Mouse (Mus musculus): ENCODE measurements around the gene Ms4a6b. TPM values are rescaled to one million over a fixed set of nuclear protein-coding genes. Genes with fewer than 3 reads are reported as not detected.
"Not testable (repeated sequence)": the region's sequence is repeated elsewhere in the genome, so short reads cannot be mapped to it uniquely, and the experiment has no call there.

Ms4a6b gene
- total RNA-seq, 2 experiments from 2014 or later = 1.2 to 1.4 TPM

- Histone ChIP-seq H3K4me3 (no peak overlapping the region), H3K27ac (no peak overlapping the region)
- DNase-seq (ENCODE audit: low spot score in 2 of 2) = no peak
- TF ChIP-seq CTCF (conservative IDR thresholded peaks at IDR 0.05) = no peak
Measured at GRCm38 (mm10) chr19:11500796-11501195, 15.5 kb upstream of the Ms4a6b start.

GRCm38 (mm10) chr19:11501326-11501725, 15.0 kb upstream of the Ms4a6b start:
- H3K4me3 ChIP-seq = no peak overlapping the region
- TF ChIP-seq CTCF (conservative IDR thresholded peaks at IDR 0.05) = no peak
- DNase-seq (ENCODE audit: low spot score in 2 of 2) = no peak
- H3K27ac ChIP-seq = no peak overlapping the region

GRCm38 (mm10) chr19:11504857-11505256, 11.5 kb upstream of the Ms4a6b start:
- no peak for DNase-seq (ENCODE audit: low spot score in 2 of 2)
- Histone ChIP-seq H3K4me3 (no peak overlapping the region), H3K27ac (no peak overlapping the region)
- TF ChIP-seq CTCF (conservative IDR thresholded peaks at IDR 0.05) = no peak

GRCm38 (mm10) chr19:11513458-11513857, 2.9 kb upstream of the Ms4a6b start:
- TF ChIP-seq CTCF (conservative IDR thresholded peaks at IDR 0.05) = no peak
- no peak for DNase-seq (ENCODE audit: low spot score in 2 of 2)
- H3K27ac ChIP-seq = no peak overlapping the region
- H3K4me3 ChIP-seq = no peak overlapping the region

- no peak overlapping the region for H3K4me3 ChIP-seq
- H3K27ac ChIP-seq = no peak overlapping the region
- no peak for DNase-seq (ENCODE audit: low spot score in 2 of 2)
- TF ChIP-seq CTCF (conservative IDR thresholded peaks at IDR 0.05) = no peak
Measured at GRCm38 (mm10) chr19:11516845-11517244, 533 bp downstream of the Ms4a6b start.

GRCm38 (mm10) chr19:11517373-11517772, 1.1 kb downstream of the Ms4a6b start:
- not testable (repeated sequence) for H3K27ac ChIP-seq; DNase-seq (ENCODE audit: low spot score in 2 of 2); H3K4me3 ChIP-seq

GRCm38 (mm10) chr19:11518356-11518755, 2.0 kb downstream of the Ms4a6b start:
- DNase-seq (ENCODE audit: low spot score in 2 of 2); H3K27ac ChIP-seq; H3K4me3 ChIP-seq: not testable (repeated sequence)

- Histone ChIP-seq H3K27ac (no peak overlapping the region), H3K4me3 (no peak overlapping the region)
- no peak for TF ChIP-seq CTCF (conservative IDR thresholded peaks at IDR 0.05)
- DNase-seq (ENCODE audit: low spot score in 2 of 2) = no peak
Measured at GRCm38 (mm10) chr19:11520146-11520545, 3.8 kb downstream of the Ms4a6b start.

GRCm38 (mm10) chr19:11533421-11533820, 17.1 kb downstream of the Ms4a6b start:
- TF ChIP-seq CTCF (conservative IDR thresholded peaks at IDR 0.05) = no peak
- H3K27ac ChIP-seq = peak overlapping the region; percentile 37; the same call in 1 of the 2 replicates
- no peak overlapping the region for H3K4me3 ChIP-seq
- DNase-seq (ENCODE audit: low spot score in 2 of 2) = no peak

GRCm38 (mm10) chr19:11533888-11534445, 17.7 kb downstream of the Ms4a6b start:
- no peak for DNase-seq (ENCODE audit: low spot score in 2 of 2)
- no peak overlapping the region for H3K4me3 ChIP-seq
- no peak for TF ChIP-seq CTCF (conservative IDR thresholded peaks at IDR 0.05)
- H3K27ac ChIP-seq = peak overlapping the region; percentile 40; the same call in 1 of the 2 replicates

- TF ChIP-seq CTCF (conservative IDR thresholded peaks at IDR 0.05) = no peak
- H3K4me3 ChIP-seq = no peak within 1 kb of the TSS
- H3K27ac ChIP-seq = no peak within 1 kb of the TSS
- DNase-seq (ENCODE audit: low spot score in 2 of 2) = no peak
Measured at GRCm38 (mm10) chr19:11536593-11536992, 20.3 kb downstream of the Ms4a6b start, which contains the start of gene Ms4a4d. Ms4a4d (plus strand) TSS chr19:11536801.

GRCm38 (mm10) chr19:11537336-11537735, 21.0 kb downstream of the Ms4a6b start:
- TF ChIP-seq CTCF (conservative IDR thresholded peaks at IDR 0.05) = no peak
- no peak for DNase-seq (ENCODE audit: low spot score in 2 of 2)
- no peak overlapping the region for H3K4me3 ChIP-seq
- no peak overlapping the region for H3K27ac ChIP-seq

- not testable (repeated sequence) for H3K27ac ChIP-seq; H3K4me3 ChIP-seq; DNase-seq (ENCODE audit: low spot score in 2 of 2)
Measured at GRCm38 (mm10) chr19:11540166-11540821, 24.0 kb downstream of the Ms4a6b start.

GRCm38 (mm10) chr19:11544383-11544782, 28.1 kb downstream of the Ms4a6b start:
- not testable (repeated sequence) for H3K27ac ChIP-seq; DNase-seq (ENCODE audit: low spot score in 2 of 2); H3K4me3 ChIP-seq

Data from layer of hippocampus, adult 2 months (tissue).